In the genomic region with DNA sequence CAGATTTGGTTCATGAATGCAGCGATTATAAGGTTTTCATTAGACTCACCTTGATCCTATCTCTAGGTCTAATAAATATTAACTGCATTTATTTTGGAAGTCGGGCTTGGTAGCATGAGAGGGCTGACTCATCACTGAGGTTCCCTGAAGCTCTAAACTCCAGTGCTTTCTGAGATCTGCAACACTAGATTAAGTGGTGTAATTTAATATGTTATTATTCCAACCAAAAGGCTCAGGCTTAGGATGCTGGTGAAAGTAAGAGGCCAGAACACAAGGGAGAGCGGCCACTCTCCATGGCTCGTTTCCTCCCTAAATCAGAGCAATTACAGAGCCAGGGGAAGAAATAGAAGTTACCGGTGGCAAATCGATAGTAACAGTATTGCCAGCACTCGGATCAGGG, we compare ENCODE assay signal across 29 mouse cellular contexts.
A peak's percentile ranks its signal among the peaks of the same experiment; 100 is the strongest.
DNase-seq lines count a peak whose midpoint lies in the region; ATAC-seq and TF ChIP-seq lines count a peak whose summit lies in the region.
"Had no signal": no experiment of that assay in that cellular context is flagged by ENCODE, and none has a peak within 500 bp of the region (broad histone marks: within the 10 kb centered on the region; RNA-seq: fewer than 3 reads in every experiment).

No protein-coding gene starts in this region.

- H3K9ac ChIP-seq in kidney, postnatal 0 days (ENCODE audit: low read depth, low read length): no peak overlapping the region
- H3K9ac ChIP-seq: heart, embryonic 12.5 days; hindbrain, embryonic 14.5 days; limb, embryonic 15.5 days; liver, embryonic 15.5 days; lung, embryonic 14.5 days; midbrain, embryonic 12.5 days; neural tube, embryonic 13.5 days; stomach, embryonic 15.5 days had no signal

- ATAC-seq in kidney, postnatal 0 days (replicated peaks; ENCODE audit: low FRiP score, low read depth): no peak
- ATAC-seq: forebrain, embryonic 14.5 days; intestine, postnatal 0 days had no signal

- H3K27ac ChIP-seq in kidney, postnatal 0 days: peak overlapping the region; percentile 68; the same call in 1 of the 2 replicates
- peak overlapping the region; percentile 65 for H3K27ac ChIP-seq in brown adipose tissue, adult 24 weeks (replicated peaks; ENCODE audit: low read depth, low read length)
- H3K27ac ChIP-seq: heart, adult 2 months; hindbrain, embryonic 14.5 days; limb, embryonic 15.5 days; liver, embryonic 15.5 days; midbrain, embryonic 12.5 days; neural tube, embryonic 13.5 days; stomach, embryonic 15.5 days had no signal

- WGBS in kidney, postnatal 0 days: 22% methylated on average over 7 of the region's 7 CpGs

- H3K4me2 ChIP-seq in kidney, postnatal 0 days (ENCODE audit: low read length): peak overlapping the region; percentile 37
- H3K4me2 ChIP-seq: heart, embryonic 12.5 days; hindbrain, embryonic 14.5 days; limb, embryonic 15.5 days; liver, embryonic 15.5 days; lung, embryonic 14.5 days; midbrain, embryonic 12.5 days; neural tube, embryonic 13.5 days; stomach, embryonic 15.5 days had no signal

- TF ChIP-seq CTCF in kidney, postnatal 0 days (IDR thresholded peaks at IDR 0.05; ENCODE audit: low read depth): no peak

- no peaks in the 10 kb centered on the region for H3K27me3 ChIP-seq in kidney, postnatal 0 days (ENCODE audit: insufficient read depth, low read length)
- H3K27me3 ChIP-seq: heart, embryonic 12.5 days; limb, embryonic 15.5 days; megakaryocyte, embryonic 14.5 days; midbrain, embryonic 12.5 days; neural tube, embryonic 13.5 days; stomach, embryonic 15.5 days had no signal

- H3K4me3 ChIP-seq in kidney, postnatal 0 days (replicated peaks; ENCODE audit: low read depth, low read length): no peak overlapping the region
- no peak overlapping the region for H3K4me3 ChIP-seq in brown adipose tissue, adult 24 weeks (ENCODE audit: insufficient read depth, low read depth, low read length)
- H3K4me3 ChIP-seq: heart, adult 2 months; heart, embryonic 12.5 days; limb, embryonic 10.5 days; limb, embryonic 15.5 days; liver, embryonic 15.5 days; megakaryocyte, embryonic 14.5 days; midbrain, embryonic 12.5 days; neural tube, embryonic 13.5 days; stomach, embryonic 15.5 days had no signal

- intact Hi-C loops in left cerebral cortex, postnatal 4 days (cut with DNase I): no loop called here

- peak; percentile 70 for DNase-seq in heart, adult 11 months
- DNase-seq in heart, postnatal 4 days: no peak
- peak; percentile 80 for DNase-seq in kidney, postnatal 0 days (ENCODE audit: low spot score)
- no peak for DNase-seq in kidney, postnatal 25 days
- DNase-seq in left cerebral cortex, postnatal 4 days: no peak
- no peak for DNase-seq in thymus, postnatal 10 days (ENCODE audit: low spot score in 2 of 2)
- DNase-seq: adrenal gland, postnatal 25 days; cerebellum, adult 8-10 months; cerebellum, postnatal 25 days; gastrocnemius, postnatal 36 days; heart, adult 2 months; layer of hippocampus, postnatal 36 days; lung, postnatal 36 days; retina, postnatal 1 day; right cerebral cortex, postnatal 14 days; thymus, postnatal 14 days had no signal

- no peaks in the 10 kb centered on the region for H3K36me3 ChIP-seq in kidney, postnatal 0 days (ENCODE audit: insufficient read depth, low read length)
- H3K36me3 ChIP-seq: heart, embryonic 12.5 days; limb, embryonic 10.5 days; limb, embryonic 15.5 days; liver, embryonic 15.5 days; midbrain, embryonic 12.5 days; neural tube, embryonic 13.5 days; stomach, embryonic 15.5 days had no signal

- H3K9me3 ChIP-seq in kidney, postnatal 0 days (replicated peaks; ENCODE audit: low read length): no peaks in the 10 kb centered on the region
- H3K9me3 ChIP-seq: heart, embryonic 12.5 days; limb, embryonic 10.5 days; limb, embryonic 15.5 days; liver, embryonic 15.5 days; midbrain, embryonic 12.5 days; neural tube, embryonic 13.5 days; stomach, embryonic 15.5 days had no signal

- peaks cover 11% of the 10 kb centered on the region for H3K4me1 ChIP-seq in kidney, postnatal 0 days (replicated peaks; ENCODE audit: insufficient read depth, low read length)
- H3K4me1 ChIP-seq in brown adipose tissue, adult 24 weeks (ENCODE audit: control insufficient read depth, insufficient read depth, insufficient read length, low read length): peaks cover 21% of the 10 kb centered on the region; the same call in 1 of the 2 replicates
- H3K4me1 ChIP-seq: megakaryocyte, embryonic 14.5 days; midbrain, embryonic 12.5 days had no signal

Comparison
In these comparisons a context has a peak if more than half of its experiments do, and no peak if none do; other contexts are left out.
1. DNase-seq: peak in heart, adult 11 months (single experiment) and kidney, postnatal 0 days (single experiment); none in heart, postnatal 4 days (single experiment), kidney, postnatal 25 days (0 of 2), left cerebral cortex, postnatal 4 days (single experiment) and thymus, postnatal 10 days (0 of 2).